Mouse (Mus musculus): ENCODE measurements around the gene Calu. TPM values are rescaled to one million over a fixed set of nuclear protein-coding genes. Genes with fewer than 3 reads are reported as not detected.

Gene Calu
- polyA plus RNA-seq (2012; fragmentation: generic; extraction: Trizol): 169 TPM
- long read RNA-seq, experiment 1, transcript Calu-202 (7 exons, 2,670 nt): major isoform, 77 of 201 reads
- long read RNA-seq, experiment 1, transcript Calu-201 (7 exons, 3,229 nt): minor isoform, 49 of 201 reads
- long read RNA-seq, experiment 1, partial matches to known transcripts: 16 of 201 reads
- long read RNA-seq, experiment 1, other reads (novel, unspliced or antisense): 59 of 201 reads
- long read RNA-seq, experiment 2, transcript Calu-201 (7 exons, 3,229 nt): minor isoform, 963 of 2,272 reads
- long read RNA-seq, experiment 2, transcript Calu-202 (7 exons, 2,670 nt): major isoform, 1,191 of 2,272 reads
- long read RNA-seq, experiment 2, partial matches to known transcripts: 60 of 2,272 reads
- long read RNA-seq, experiment 2, other reads (novel, unspliced or antisense): 58 of 2,272 reads

GRCm38 (mm10) chr6:29347665-29348370, at the start of gene Calu:
TSS of gene Calu (plus strand) at chr6:29348069.
- Histone ChIP-seq H3K36me3 (ENCODE audit: control insufficient read depth, insufficient read depth) (no peaks in the 10 kb centered on the region), H3K79me2 (ENCODE audit: control insufficient read depth, insufficient read depth) (peaks cover 50% of the 10 kb centered on the region), H3K4me3 (ENCODE audit: insufficient read depth, poor library complexity, severe bottlenecking) (peak within 1 kb of the TSS; percentile 97), H3K79me3 (ENCODE audit: low read depth) (peaks cover 46% of the 10 kb centered on the region), H3ac (ENCODE audit: control insufficient read depth, insufficient read length, low read depth) (peak within 1 kb of the TSS; percentile 73), H3K27me3 (ENCODE audit: control insufficient read depth, insufficient read depth, insufficient read length) (no peaks in the 10 kb centered on the region)
- TF ChIP-seq FOSL1 (IDR thresholded peaks at IDR 0.05; ENCODE audit: insufficient read depth, low read length, poor library complexity, severe bottlenecking): no peak
- TF ChIP-seq MYOG (IDR thresholded peaks at IDR 0.05; ENCODE audit: control insufficient read depth, extremely low read depth, insufficient read length): no peak
- TF ChIP-seq CTCF (IDR thresholded peaks at IDR 0.05; ENCODE audit: control insufficient read depth, insufficient read depth, insufficient read length): no peak
- TF ChIP-seq MAX (IDR thresholded peaks at IDR 0.05): no peak
- no peak for TF ChIP-seq MYOD1 (IDR thresholded peaks at IDR 0.05; ENCODE audit: control insufficient read depth, insufficient read length, low read depth)
- TF ChIP-seq USF1 (IDR thresholded peaks at IDR 0.05; ENCODE audit: low read depth): no peak
- no peak for TF ChIP-seq CEBPB (IDR thresholded peaks at IDR 0.05; ENCODE audit: low read depth)

DNA sequence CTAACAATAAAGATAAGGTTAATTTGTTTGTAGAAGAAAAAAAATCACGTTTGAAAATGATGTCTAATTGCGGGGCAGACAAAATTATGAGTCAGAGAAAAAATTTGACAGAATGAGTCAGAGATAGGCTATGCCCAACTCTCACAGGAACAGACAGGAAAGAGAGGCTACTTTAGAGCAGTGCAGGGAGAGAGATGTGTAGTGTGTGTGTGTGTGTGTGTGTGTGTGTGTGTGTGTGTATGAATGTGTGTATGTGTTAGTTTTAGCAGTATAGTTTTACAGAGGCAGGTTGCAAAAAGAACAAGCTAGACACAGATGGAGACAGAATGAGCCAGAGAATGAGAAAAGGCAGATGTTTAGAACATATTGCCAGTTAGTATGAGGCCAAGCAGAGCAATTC, 48.8 kb upstream of the Calu start:
- Histone ChIP-seq H3K36me3 (ENCODE audit: control insufficient read depth, insufficient read depth) (no peaks in the 10 kb centered on the region), H3K79me3 (ENCODE audit: low read depth) (no peaks in the 10 kb centered on the region), H3K27me3 (ENCODE audit: control insufficient read depth, insufficient read depth, insufficient read length) (no peaks in the 10 kb centered on the region), H3K79me2 (ENCODE audit: control insufficient read depth, insufficient read depth) (no peaks in the 10 kb centered on the region), H3K4me3 (ENCODE audit: insufficient read depth, poor library complexity, severe bottlenecking) (no peak overlapping the region), H3ac (ENCODE audit: control insufficient read depth, insufficient read length, low read depth) (no peak overlapping the region)
- peak; percentile 83 for TF ChIP-seq FOSL1 (IDR thresholded peaks at IDR 0.05; ENCODE audit: insufficient read depth, low read length, poor library complexity, severe bottlenecking)
- no peak for TF ChIP-seq CTCF (IDR thresholded peaks at IDR 0.05; ENCODE audit: control insufficient read depth, insufficient read depth, insufficient read length)

DNA sequence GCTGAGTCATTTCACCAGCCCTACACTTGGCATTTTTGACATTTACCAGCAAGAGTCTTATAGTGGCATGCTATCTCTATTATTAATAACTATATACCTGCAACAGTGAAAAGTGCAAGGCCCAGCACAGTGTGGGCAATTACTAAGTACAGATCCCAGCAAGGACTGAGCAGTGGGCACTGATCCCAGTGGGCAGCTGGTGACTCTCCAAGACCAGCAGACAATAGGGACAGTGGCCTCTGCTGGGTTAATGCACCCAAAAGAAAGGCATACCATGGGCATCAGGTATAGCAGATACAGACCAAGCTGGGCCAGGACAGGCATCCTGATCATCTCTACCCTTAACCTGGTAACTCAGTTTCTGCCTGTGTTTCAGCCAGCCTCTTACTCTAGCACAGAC, 44.6 kb upstream of the Calu start:
- no peak overlapping the region for H3K4me3 ChIP-seq (ENCODE audit: insufficient read depth, poor library complexity, severe bottlenecking)
- TF ChIP-seq MAX (IDR thresholded peaks at IDR 0.05) (no peak), USF1 (IDR thresholded peaks at IDR 0.05; ENCODE audit: low read depth) (no peak), CTCF (IDR thresholded peaks at IDR 0.05; ENCODE audit: control insufficient read depth, insufficient read depth, insufficient read length) (no peak), CEBPB (IDR thresholded peaks at IDR 0.05; ENCODE audit: low read depth) (no peak), MYOG (IDR thresholded peaks at IDR 0.05; ENCODE audit: control insufficient read depth, extremely low read depth, insufficient read length) (no peak), MYOD1 (IDR thresholded peaks at IDR 0.05; ENCODE audit: control insufficient read depth, insufficient read length, low read depth) (no peak), FOSL1 (IDR thresholded peaks at IDR 0.05; ENCODE audit: insufficient read depth, low read length, poor library complexity, severe bottlenecking) (no peak)
- no peaks in the 10 kb centered on the region for H3K79me2 ChIP-seq (ENCODE audit: control insufficient read depth, insufficient read depth)
- no peaks in the 10 kb centered on the region for H3K79me3 ChIP-seq (ENCODE audit: low read depth)
- no peak overlapping the region for H3ac ChIP-seq (ENCODE audit: control insufficient read depth, insufficient read length, low read depth)
- H3K36me3 ChIP-seq (ENCODE audit: control insufficient read depth, insufficient read depth): no peaks in the 10 kb centered on the region
- H3K27me3 ChIP-seq (ENCODE audit: control insufficient read depth, insufficient read depth, insufficient read length): no peaks in the 10 kb centered on the region

DNA sequence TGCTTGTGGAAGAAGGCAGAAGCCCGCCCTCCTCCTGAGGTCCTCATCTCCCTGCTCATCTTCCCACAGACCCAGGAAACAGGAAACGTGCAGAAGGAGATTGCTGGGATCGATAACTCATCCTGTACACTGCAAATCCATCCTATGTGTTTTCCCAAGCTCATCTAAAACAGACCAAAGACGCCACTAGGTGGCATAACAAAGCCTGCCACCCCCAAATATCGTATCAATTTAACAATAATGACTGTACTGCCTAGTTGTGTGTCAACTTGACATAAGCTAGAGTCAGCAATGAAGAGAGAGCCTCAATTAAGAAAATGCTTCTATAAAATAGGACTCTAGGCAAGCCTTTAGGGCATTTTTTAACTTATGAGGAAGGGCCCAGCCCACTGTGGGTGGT, 44.1 kb upstream of the Calu start:
- Histone ChIP-seq H3K36me3 (ENCODE audit: control insufficient read depth, insufficient read depth) (no peaks in the 10 kb centered on the region), H3K79me2 (ENCODE audit: control insufficient read depth, insufficient read depth) (no peaks in the 10 kb centered on the region), H3ac (ENCODE audit: control insufficient read depth, insufficient read length, low read depth) (no peak overlapping the region), H3K27me3 (ENCODE audit: control insufficient read depth, insufficient read depth, insufficient read length) (no peaks in the 10 kb centered on the region), H3K79me3 (ENCODE audit: low read depth) (no peaks in the 10 kb centered on the region), H3K4me3 (ENCODE audit: insufficient read depth, poor library complexity, severe bottlenecking) (no peak overlapping the region)
- TF ChIP-seq FOSL1 (IDR thresholded peaks at IDR 0.05; ENCODE audit: insufficient read depth, low read length, poor library complexity, severe bottlenecking) (no peak), MYOD1 (IDR thresholded peaks at IDR 0.05; ENCODE audit: control insufficient read depth, insufficient read length, low read depth) (no peak), CEBPB (IDR thresholded peaks at IDR 0.05; ENCODE audit: low read depth) (no peak), MYOG (IDR thresholded peaks at IDR 0.05; ENCODE audit: control insufficient read depth, extremely low read depth, insufficient read length) (no peak), MAX (IDR thresholded peaks at IDR 0.05) (no peak), CTCF (IDR thresholded peaks at IDR 0.05; ENCODE audit: control insufficient read depth, insufficient read depth, insufficient read length) (no peak), USF1 (IDR thresholded peaks at IDR 0.05; ENCODE audit: low read depth) (no peak)

- H3K36me3 ChIP-seq (ENCODE audit: control insufficient read depth, insufficient read depth): no peaks in the 10 kb centered on the region
Observed at GRCm38 (mm10) chr6:29305462-29305861, 42.4 kb upstream of the Calu start.

More at GRCm38 (mm10) chr6:29305462-29305861, 42.4 kb upstream of the Calu start:
- TF ChIP-seq MYOD1 (IDR thresholded peaks at IDR 0.05; ENCODE audit: control insufficient read depth, insufficient read length, low read depth): no peak
- Histone ChIP-seq H3K27me3 (ENCODE audit: control insufficient read depth, insufficient read depth, insufficient read length) (no peaks in the 10 kb centered on the region), H3K79me2 (ENCODE audit: control insufficient read depth, insufficient read depth) (no peaks in the 10 kb centered on the region), H3K4me3 (ENCODE audit: insufficient read depth, poor library complexity, severe bottlenecking) (no peak overlapping the region), H3K79me3 (ENCODE audit: low read depth) (no peaks in the 10 kb centered on the region), H3ac (ENCODE audit: control insufficient read depth, insufficient read length, low read depth) (no peak overlapping the region)
